Mouse (Mus musculus): ENCODE data around the gene Irx1. TPM values are rescaled to one million over a fixed set of nuclear protein-coding genes. Genes with fewer than 3 reads are reported as not detected.

The Irx1 gene
- total RNA-seq (2022), result 1 to 10 TPM; 6.4 to 9.3 (median 8.3) TPM

DNA sequence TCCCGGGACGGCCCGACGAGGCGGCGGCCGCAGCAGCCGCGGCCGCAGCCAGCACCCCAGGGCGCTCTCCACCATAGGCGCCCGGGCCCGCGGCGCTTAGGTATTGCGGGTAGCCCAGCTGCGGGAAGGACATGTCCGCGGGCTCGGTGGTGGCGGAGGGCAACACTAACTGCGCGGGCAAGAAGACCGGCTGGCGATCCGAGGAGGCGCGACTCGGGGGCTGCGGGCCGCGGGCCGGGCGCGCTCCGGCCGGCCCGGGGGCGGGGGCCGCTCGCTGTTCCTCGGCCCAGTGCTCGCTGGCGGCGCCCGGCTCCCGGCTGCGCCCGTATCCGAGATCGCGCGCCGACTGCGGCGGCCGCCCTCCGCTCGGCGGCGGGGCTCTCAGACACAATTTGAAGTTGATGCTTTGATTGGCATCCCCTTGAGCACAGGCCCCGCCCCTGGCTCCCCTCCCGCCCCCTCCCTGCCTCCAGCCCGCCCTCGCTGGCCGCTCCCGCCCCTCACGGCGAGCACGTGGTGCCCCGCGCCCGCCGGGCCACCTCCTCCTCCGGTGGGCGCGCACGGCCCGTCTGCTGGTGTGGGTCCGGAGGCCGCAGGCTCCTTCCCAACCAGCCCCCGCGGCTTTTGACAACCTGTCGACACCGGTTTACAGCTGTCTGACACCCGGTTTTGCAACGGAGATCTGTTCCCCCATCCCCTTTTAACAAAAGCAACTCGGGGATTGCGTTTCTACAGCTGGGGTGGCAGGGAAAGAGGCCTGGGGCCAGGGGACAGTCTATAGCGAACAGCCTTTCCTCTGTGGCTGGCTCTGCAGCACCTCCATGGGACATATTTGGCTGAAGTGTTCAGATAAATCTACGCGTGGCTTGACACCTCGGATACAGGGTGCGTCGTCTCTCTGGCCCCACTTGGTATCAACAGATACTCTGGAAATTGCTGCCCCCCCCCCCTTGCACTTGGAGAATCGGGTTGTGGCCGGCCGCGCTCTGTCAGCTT lies at the start of gene Irx1:
Irx1 (minus strand) TSS at position 368 of the 996 bp plus-strand sequence.
- DNase-seq (ENCODE audit: low spot score), result no peak

GRCm38 (mm10) chr13:71979932-71980655 lies 16.6 kb upstream of the Irx1 start:
- DNase-seq (ENCODE audit: low spot score), result no peak

DNA sequence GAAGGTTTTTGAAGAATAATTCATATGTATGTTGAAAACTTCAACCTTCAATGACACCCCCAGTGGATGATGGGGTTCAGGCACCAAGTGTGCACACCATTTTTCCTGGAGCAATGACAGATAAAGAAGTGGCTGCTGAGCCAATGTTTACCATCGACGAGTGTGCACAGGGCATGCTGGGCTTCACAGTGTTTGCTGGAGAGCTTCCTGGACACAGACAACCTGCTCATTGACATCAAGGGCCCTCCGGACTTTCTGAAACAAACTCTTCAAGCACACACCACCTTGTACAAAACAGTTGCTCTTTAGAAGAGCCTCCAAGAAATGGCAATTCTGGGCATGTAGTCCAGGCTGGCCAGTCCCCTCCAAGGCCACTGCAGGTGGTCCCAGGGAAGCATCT lies 12.2 kb upstream of the Irx1 start:
- DNase-seq (ENCODE audit: low spot score), result no peak

DNA sequence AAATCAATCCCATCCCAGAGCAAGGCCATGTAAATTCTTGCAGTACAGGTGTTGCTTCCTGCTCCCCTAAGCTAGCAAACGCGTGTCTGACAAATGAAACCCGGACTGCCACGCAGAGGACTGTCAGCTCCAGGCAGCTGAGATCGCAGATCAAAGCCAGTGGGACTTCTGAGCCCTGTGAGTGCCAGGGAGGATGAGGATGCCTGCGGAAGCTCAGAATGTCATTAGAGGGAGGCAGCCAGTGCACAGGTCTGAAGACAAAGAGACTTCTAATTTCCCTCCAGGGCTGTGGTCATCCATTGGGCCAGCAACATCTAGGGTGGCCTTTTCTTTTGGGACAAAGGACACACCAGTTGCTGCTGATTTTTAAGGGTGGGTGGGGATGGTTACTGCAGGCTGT lies 4.8 kb upstream of the Irx1 start:
- no peak for DNase-seq (ENCODE audit: low spot score)

DNA sequence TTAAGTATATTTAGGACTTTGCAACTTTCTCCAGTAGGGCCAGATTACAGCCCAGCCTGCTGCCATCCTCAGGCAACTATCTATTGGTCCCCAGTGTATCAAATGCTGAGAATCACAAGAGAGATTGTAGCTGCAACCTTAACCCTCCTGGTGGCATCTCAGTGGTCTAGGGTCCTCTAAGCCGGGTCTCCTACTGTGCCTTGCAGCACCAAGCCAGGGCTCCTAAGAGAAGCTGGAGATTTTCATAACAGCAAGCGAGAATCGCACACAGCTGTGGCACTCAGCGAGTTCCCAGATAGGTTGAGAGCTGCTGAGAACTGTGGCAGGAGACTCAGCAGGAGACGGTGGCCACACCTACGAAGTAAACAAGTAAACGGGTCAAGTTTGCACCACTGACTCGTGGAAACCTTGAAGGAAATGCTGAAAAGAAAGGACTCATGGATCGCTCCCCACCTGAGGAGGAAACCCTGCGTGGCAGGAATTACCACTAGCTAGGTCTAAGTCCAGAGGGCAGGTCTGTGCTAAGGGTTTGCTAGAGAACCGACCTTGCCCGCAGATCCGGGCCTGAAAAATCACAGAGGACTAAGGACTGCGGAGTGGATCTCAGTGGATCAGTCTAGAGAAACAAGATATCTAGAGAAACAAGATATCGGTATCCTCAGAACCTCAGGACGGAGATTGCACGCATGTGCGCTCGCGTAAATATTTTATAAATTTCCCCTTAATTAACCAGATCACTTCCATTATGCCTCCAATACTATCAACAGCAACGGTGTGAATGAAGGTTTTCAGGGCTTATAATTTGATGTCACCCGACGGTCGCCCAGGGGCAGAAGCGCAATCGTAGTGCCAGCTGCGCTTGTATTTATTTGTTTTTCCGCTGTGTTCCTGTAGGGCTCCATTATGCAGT lies 4.1 kb upstream of the Irx1 start:
- no peak for DNase-seq (ENCODE audit: low spot score)

- DNase-seq (ENCODE audit: low spot score), result no peak
Observed at GRCm38 (mm10) chr13:71966631-71967030, 3.1 kb upstream of the Irx1 start.

- DNase-seq (ENCODE audit: low spot score), result no peak
Observed at GRCm38 (mm10) chr13:71964366-71964765, 843 bp upstream of the Irx1 start.

DNA sequence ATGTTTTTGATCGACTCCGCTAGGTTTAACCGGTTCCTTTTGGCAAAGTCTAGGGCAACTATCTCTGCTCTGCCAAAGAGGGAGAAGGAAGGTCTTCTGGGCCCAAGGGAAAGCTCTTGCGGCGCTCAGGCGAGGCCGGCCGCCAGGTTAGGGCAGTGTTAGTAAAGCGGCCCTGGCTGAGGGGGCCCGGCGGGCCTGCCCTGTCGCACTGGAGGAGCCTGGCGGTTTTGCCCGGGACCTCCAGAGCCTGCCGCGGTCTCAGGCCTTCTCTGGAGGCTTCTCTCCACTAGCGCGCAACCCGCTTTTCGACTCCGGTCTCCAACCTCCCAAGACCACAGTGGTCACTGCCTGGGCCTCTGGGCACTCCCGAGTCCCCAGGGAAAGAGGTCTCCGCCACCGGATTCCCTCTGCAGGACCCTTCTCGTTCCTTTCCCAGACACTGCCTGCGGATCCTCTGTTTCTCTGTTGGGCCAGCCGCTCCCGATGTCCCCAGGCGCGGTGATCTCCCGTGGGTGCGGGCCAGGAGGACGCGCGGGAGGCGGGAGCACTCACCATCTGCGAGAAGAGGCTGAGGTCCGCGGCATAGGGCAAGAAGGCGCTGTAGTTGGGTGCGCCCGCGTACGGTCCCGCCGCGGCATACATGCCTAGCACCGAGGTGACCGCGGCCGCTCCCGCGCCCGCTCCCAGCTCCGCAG lies 715 bp downstream of the Irx1 start:
- DNase-seq (ENCODE audit: low spot score), result no peak

DNA sequence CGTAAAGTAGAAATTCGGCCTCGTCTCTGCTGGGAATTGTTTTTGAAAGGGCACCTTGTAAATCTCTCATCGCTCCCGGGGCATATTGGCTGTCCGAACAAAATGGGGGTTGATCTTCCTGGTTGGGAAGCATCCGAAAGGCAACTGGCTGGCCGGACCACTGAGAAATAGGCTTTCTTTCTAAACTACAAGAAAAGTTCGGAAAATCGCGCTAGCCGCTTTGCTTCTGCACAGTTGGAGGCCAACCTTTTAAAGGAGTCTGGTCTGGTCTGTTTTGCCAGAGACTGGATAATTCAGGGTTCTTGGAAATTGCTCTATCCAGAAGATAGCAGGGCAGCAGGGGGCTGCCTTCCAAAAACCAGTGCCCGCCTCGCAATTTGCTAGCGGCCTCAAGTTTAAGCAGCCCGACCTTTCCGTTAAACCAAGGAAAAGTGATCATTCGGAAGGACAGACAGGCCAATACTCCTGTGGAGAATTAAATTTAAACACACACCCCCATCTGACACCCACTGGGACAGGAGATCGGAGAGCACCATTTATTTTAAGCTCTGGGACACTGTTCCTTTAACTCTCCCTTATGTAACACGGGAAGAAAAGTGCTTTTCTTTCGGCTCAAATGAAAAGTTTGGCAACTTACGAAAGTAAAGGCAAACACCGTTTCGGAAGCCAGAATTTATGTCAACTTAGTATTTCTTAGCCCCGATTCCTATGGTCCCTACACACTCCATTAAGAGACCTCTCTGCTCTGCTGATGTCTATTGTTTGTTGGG lies 1.4 kb downstream of the Irx1 start:
- DNase-seq (ENCODE audit: low spot score), result peak; percentile 4

DNA sequence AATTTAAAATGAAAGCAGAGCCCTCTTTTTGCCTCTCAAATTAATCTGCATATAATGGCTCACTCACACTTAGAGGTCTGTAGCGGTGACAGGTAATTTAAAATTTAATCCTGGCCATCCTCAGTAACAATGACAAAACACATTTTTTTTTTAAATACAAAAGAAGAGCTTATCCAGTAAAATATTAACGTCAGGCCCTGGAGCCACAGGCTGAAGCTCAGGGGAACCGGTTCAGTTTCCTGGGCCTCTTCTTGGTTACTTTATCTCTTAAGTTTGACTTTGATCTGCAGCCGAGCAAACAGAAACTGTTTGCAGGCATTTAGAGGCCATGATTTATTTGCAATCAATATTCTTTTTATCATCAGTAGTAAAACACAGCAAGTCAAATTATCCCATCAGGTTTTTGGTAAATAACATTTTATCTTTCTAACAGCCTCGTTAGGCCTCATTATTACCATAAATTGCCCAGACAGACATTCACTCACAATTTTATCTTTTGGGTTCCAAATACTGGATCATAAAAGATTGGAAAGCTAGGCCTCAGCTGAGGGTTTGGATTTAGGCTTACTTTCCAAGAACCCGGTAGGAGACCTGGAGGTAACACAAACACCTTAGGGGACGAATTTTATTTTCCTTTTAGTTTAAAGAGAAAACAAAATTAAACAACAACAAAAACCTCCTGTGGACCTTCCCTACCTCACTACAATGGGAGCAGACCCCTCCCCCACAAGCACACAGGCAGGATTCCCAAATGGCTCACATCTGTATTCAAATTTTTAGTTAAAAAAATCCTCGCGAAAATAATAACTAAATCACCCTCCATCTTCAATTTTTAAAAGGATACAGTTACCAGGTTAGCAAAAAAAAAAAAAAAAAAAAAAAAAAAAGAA lies 2.4 kb downstream of the Irx1 start:
- no peak for DNase-seq (ENCODE audit: low spot score)

GRCm38 (mm10) chr13:71960277-71960672 lies 3.2 kb downstream of the Irx1 start:
- no peak for DNase-seq (ENCODE audit: low spot score)

GRCm38 (mm10) chr13:71959361-71960276 lies 3.9 kb downstream of the Irx1 start:
- no peak for DNase-seq (ENCODE audit: low spot score)

DNA sequence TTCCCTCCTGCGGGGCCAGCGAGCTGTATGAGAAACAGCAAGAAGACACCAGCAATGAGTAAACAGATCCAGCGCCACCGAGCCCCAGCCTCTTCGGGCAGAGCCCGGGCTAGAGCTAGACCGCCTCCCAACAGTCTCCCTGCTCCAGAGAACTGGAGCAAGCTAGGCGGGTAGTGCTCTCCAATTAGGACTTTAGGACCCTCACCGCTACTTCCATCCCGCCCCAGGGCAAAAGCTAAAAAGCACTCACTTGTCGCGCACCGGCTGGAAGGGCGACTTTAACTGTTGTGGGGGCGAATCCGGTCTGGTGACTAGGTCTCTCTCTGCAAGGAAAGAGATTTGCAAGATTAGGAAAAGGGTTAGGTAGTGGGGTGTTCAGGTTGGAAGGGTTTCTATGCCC lies 4.9 kb downstream of the Irx1 start:
- no peak for DNase-seq (ENCODE audit: low spot score)

GRCm38 (mm10) chr13:71957811-71958351 lies 5.6 kb downstream of the Irx1 start:
- DNase-seq (ENCODE audit: low spot score), result no peak

DNA sequence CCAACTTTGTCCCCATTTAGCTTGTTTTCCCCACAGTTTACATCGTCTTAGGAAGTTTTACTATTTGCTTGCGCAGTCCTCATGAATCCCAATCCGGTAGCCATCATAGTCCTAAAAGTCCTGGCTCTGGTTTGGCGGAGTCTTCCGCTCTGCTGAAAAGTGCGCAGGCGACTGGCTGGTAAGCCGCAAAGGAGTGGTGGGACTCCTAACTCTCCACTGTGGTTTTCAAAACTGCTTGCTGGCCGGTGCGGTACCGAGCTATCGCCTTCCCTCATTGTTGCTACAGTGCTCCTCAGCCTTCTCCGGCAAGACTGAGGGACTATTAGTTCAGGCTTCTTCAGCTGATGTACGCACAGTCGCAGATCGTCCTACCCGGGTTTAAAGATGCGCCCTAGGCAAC lies 6.4 kb downstream of the Irx1 start:
- DNase-seq (ENCODE audit: low spot score), result no peak

DNA sequence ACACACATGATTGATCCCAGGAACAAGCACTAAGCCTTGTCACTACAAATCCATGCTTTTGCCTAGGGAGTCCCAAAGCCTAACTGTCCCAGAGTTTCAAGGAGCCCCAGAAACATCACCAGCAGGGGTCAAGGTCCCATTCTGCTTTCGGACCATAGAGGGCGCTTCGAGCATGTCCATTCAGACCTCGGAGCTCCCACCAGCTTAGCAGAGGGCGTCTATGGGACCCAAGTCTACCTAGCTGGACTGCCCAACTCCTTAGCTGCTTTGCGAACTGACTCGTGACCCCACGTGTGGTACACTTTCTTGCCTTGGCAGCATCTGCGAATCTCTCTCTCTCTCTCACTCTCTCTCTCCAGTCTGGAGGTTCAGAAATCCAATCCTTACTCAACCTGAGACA lies 7.0 kb downstream of the Irx1 start:
- no peak for DNase-seq (ENCODE audit: low spot score)

DNA sequence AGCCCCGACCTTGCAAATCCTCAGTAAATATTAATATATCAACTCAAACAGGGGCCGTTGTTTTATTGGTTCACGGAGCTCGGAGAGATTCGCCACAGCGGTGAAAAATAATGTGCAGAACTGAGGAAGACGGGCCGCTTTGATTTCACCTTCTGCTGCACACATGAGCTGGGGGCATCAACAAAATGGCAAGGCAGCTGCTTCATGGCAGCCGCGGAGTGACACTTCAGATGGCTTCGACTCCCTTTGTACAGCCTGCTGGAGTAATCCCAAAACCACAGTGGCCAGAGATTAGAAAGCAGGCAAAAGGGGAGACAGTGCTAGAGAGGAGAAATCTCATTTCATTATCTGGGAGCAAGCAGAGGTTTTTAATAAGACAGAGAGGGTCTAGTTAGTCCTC lies 11.6 kb downstream of the Irx1 start:
- no peak for DNase-seq (ENCODE audit: low spot score)

DNA sequence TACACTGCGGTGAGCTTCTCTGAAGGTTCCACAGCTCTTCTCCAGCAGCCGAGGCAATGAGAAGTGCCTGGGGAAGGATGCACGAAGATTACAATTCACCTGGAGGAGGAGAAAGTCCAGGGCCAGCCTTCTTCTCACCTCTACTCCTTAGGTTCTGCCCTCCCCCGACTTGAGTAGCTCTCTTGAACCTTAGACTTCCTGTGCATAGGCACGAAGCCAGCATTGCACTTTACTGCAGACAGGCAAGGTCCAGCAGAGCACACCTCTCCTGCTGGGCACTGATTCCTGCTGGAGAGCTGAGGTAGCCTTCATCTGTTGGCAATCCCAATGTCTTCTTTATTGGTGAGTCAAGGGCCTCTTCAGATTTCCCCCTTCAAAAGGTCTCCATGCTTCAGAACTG lies 13.7 kb downstream of the Irx1 start:
- no peak for DNase-seq (ENCODE audit: low spot score)

All from heart, adult 8-10 months (tissue).